Mouse (Mus musculus) neural tube, embryonic 13.5 days (tissue): ENCODE results near the gene Tmem59l. TPM values are rescaled to one million over a fixed set of nuclear protein-coding genes. Genes with fewer than 3 reads are reported as not detected.

Experiments
- ATAC-seq: fragments of 200-750 bp; cut with Nextera tagmentation; 2 replicates; pipeline ENCODE4 v1.8.0; 2017; ENCODE audit warnings: low read depth, mild to moderate bottlenecking, moderate TSS enrichment, moderate library complexity
- H3K27ac ChIP-seq: fragments of 300-500 bp; sonication (generic); replicated peaks from 2 replicates; pipeline ENCODE4 v1.5.1; 2015; ENCODE audit warnings: moderate library complexity, mild to moderate bottlenecking, inconsistent platforms
- H3K27me3 ChIP-seq: fragments of 300-500 bp; sonication (generic); 2 replicates; pipeline ENCODE4 v1.6.1; 2015; ENCODE audit warnings: mild to moderate bottlenecking, inconsistent platforms
- H3K36me3 ChIP-seq: fragments of 300-500 bp; sonication (generic); 2 replicates; pipeline ENCODE4 v1.6.1; 2015; ENCODE audit warnings: mild to moderate bottlenecking, inconsistent platforms
- H3K4me1 ChIP-seq: fragments of 300-500 bp; sonication (generic); replicated peaks from 2 replicates; pipeline ENCODE4 v1.6.1; 2015; ENCODE audit warnings: inconsistent platforms
- H3K4me2 ChIP-seq: fragments of 300-500 bp; sonication (generic); 2 replicates; pipeline ENCODE4 v1.6.1; 2015; ENCODE audit warnings: inconsistent platforms, mild to moderate bottlenecking, moderate library complexity
- H3K4me3 ChIP-seq: fragments of 300-500 bp; sonication (generic); 2 replicates; pipeline ENCODE4 v1.5.1; 2015; ENCODE audit warnings: mild to moderate bottlenecking, inconsistent platforms
- H3K9ac ChIP-seq: fragments of 300-500 bp; sonication (generic); 2 replicates; pipeline ENCODE4 v1.6.1; 2015; ENCODE audit warnings: moderate library complexity, mild to moderate bottlenecking, inconsistent platforms
- H3K9me3 ChIP-seq: fragments of 300-500 bp; sonication (generic); 2 replicates; pipeline ENCODE4 v1.6.1; 2016; ENCODE audit warnings: inconsistent platforms
- WGBS: fragments of 180-500 bp; shearing (Covaris S2); methylation state at CpG from one replicate; pipeline ENCODE4 v1.1.7; 2015; 5-methylcytosine and 5-hydroxymethylcytosine counted together
- polyA plus RNA-seq: library from polyadenylated mRNA; unstranded; fragments of >200 nt; fragmentation: Nextera tagmentation; extraction: Ambion mirVana; gene quantifications from 2 replicates; pipeline ENCODE4 v1.2.1, GENCODE M21; 2015

Gene Tmem59l
- polyA plus RNA-seq, 1 experiment from 2014 or later, result 89.7 TPM

DNA sequence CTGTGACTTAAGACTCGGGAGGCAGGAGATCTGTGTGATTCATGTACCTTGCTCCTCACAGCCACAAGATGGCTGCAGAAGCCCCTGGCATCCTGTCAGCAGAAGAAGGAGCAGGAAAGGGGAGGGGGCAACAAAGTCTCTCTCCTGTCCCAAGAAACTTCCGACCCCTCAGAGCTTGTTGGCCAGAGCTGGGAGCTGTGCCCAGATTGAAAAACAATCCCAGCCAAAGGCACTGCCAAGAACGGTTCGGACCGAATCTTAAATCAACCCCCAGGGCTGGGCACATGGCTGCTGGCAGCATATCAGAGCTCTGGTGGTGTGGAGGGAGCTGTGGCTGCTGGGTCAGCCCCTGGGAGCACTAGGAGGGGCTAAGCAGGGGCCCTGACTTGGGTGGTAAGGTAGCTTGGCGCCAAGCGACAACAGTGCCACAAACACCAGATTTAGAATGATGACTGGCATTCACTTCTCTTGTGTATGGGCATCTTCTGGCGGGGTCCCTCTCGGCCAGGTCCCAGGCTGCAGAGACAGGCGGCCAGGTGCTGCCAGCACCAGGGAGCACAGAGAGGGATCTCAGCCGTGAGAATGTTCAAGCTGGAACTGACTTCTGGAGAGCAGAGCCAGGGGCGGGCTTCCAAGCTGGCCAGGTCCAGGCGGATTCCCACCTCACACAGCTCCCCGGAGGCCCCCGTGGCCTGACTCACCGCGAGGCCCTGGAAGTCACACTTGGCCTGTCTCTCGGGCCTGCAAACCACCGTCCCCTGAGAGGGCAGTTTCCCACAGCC is 39.3 kb downstream of the Tmem59l start:
- Histone ChIP-seq H3K36me3 (peaks cover 34% of the 10 kb centered on the region), H3K4me1 (0 out of 2 replicates have a peak, but pooled peaks cover 6% of the 10 kb centered on the region), H3K27ac (no peak overlapping the region), H3K4me3 (no peak overlapping the region), H3K4me2 (no peak overlapping the region), H3K27me3 (peaks cover 9% of the 10 kb centered on the region; the same call in 1 of the 2 replicates), H3K9me3 (no peaks in the 10 kb centered on the region), H3K9ac (no peak overlapping the region)
- ATAC-seq, result peak; percentile 76
- 71% methylated on average over 19 of the region's 19 CpGs for WGBS

DNA sequence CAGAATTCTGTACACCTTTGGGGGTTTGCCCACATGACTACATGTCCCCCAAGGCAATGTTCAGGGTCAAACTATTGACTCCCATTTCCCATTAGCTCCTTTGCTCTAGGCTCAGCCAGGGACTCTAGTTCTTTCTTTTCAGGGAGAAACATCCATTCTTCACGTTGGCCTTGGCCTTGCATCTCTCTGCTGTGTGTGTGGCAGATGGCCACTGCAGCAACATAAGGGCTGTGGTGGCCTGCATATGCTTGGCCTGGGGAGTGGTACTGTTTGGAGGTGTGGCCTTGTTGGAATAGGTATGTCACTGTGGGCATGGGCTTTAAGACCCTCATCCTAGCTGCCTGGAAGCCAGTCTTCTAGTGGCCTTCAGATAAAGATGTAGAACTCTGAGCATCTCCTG is 41.2 kb downstream of the Tmem59l start:
- Histone ChIP-seq H3K27ac (no peak overlapping the region), H3K9ac (no peak overlapping the region), H3K36me3 (peaks cover 16% of the 10 kb centered on the region), H3K4me1 (0 out of 2 replicates have a peak, but pooled peaks cover 6% of the 10 kb centered on the region), H3K9me3 (no peaks in the 10 kb centered on the region), H3K27me3 (peaks cover 5% of the 10 kb centered on the region; the same call in 1 of the 2 replicates), H3K4me3 (no peak overlapping the region), H3K4me2 (no peak overlapping the region)
- ATAC-seq, result no peak
- 59% methylated on average over 1 of the region's 1 CpGs for WGBS

DNA sequence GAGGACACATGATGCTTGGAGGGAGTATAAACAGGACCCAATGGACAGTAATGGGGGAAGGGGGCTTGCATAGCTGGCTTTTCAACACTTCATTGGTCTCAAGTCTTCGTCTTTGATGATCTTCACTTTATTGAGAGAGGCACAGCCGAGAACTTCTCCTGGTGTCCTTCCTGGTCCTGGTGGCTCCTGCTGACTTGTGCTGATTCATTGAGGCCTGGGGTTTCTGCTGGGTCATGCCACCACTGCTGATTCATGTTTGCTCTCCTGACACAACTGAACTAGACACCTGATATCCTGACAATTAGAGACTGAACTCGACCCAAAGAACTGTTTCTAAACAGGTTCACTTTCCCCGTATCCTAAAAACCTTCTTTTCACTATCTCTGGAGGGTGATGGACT is 43.8 kb downstream of the Tmem59l start:
- Histone ChIP-seq H3K4me1 (peaks cover 21% of the 10 kb centered on the region), H3K9me3 (no peaks in the 10 kb centered on the region), H3K4me2 (no peak overlapping the region), H3K9ac (no peak overlapping the region), H3K27ac (no peak overlapping the region), H3K4me3 (no peak overlapping the region), H3K27me3 (peaks cover 5% of the 10 kb centered on the region; the same call in 1 of the 2 replicates), H3K36me3 (no peaks in the 10 kb centered on the region)
- 87% methylated on average over 4 of the region's 4 CpGs for WGBS
- no peak for ATAC-seq

DNA sequence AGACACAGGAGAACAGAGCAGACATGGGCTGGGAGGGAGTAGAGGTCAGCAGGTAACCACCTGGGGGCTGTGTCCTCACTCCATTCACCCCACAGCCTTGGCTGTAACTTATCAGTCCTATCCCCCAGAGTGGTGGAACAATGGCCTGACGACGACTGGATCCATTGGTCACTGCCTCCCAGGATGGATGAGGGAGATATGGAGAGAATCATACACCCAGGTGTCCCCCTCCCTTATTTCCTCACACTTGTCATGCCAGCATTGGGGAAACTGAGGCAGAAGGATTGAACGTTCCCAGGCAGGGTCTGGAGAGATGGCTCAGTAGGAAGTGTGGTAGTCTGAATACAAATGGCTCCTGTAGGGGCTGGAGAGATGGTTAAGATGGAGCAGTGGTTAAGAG is 45.6 kb downstream of the Tmem59l start:
- H3K27ac ChIP-seq, result no peak overlapping the region
- no peak overlapping the region for H3K4me2 ChIP-seq
- peaks cover 2% of the 10 kb centered on the region; the same call in 1 of the 2 replicates for H3K27me3 ChIP-seq
- H3K9me3 ChIP-seq, result no peaks in the 10 kb centered on the region
- ATAC-seq, result no peak
- no peaks in the 10 kb centered on the region for H3K36me3 ChIP-seq
- H3K4me1 ChIP-seq, result peaks cover 29% of the 10 kb centered on the region
- no peak overlapping the region for H3K9ac ChIP-seq
- 76% methylated on average over 3 of the region's 3 CpGs for WGBS
- no peak overlapping the region for H3K4me3 ChIP-seq

DNA sequence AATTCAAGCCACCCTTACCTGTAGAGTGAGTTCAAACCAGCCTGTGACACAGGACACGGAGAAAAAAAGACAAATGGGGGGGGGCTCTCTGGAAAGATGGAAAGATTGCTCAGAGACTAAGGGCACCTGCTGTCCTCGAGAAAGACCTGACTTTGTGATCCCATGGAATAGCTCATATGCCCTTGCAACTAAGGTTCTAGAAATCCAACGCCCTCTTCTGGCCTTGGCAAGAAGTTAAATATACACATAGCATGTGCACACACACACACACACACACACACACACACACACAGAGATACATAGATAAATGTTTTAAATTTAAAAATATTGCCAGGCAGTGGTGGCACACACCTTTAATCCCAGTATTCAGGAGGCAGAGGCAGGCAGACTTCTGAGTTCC is 46.9 kb downstream of the Tmem59l start:
- Histone ChIP-seq H3K27ac (no peak overlapping the region; the same call in 1 of the 2 replicates), H3K27me3 (no peaks in the 10 kb centered on the region; the same call in 1 of the 2 replicates), H3K4me2 (peak overlapping the region; percentile 69), H3K4me3 (peak overlapping the region; percentile 65), H3K4me1 (peaks cover 29% of the 10 kb centered on the region), H3K9me3 (no peaks in the 10 kb centered on the region), H3K9ac (peak overlapping the region; percentile 74), H3K36me3 (no peaks in the 10 kb centered on the region)
- WGBS, result 49% methylated on average over 3 of the region's 3 CpGs
- no peak for ATAC-seq

DNA sequence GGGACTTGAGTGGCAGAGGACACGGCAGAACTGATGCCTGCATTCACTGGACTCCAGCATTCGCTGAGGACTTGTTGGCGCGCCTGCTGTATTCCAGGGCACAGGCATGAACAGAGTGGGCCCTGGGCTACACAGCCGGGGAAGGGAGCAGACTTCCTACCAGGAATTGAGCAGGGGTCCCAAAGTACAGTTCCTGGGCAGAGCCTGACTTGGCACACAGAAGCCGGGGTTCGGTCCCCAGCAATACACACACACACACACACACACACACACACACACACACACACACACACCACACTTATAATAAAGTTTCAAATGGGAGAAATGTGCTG is 47.3 kb downstream of the Tmem59l start:
- Histone ChIP-seq H3K9ac (peak overlapping the region; percentile 74), H3K9me3 (no peaks in the 10 kb centered on the region), H3K4me3 (peak overlapping the region; percentile 65), H3K4me1 (peaks cover 29% of the 10 kb centered on the region), H3K36me3 (no peaks in the 10 kb centered on the region), H3K27me3 (no peaks in the 10 kb centered on the region; the same call in 1 of the 2 replicates), H3K27ac (peak overlapping the region; percentile 80), H3K4me2 (peak overlapping the region; percentile 69)
- ATAC-seq, result peak; percentile 80
- WGBS, result 7% methylated on average over 7 of the region's 7 CpGs

DNA sequence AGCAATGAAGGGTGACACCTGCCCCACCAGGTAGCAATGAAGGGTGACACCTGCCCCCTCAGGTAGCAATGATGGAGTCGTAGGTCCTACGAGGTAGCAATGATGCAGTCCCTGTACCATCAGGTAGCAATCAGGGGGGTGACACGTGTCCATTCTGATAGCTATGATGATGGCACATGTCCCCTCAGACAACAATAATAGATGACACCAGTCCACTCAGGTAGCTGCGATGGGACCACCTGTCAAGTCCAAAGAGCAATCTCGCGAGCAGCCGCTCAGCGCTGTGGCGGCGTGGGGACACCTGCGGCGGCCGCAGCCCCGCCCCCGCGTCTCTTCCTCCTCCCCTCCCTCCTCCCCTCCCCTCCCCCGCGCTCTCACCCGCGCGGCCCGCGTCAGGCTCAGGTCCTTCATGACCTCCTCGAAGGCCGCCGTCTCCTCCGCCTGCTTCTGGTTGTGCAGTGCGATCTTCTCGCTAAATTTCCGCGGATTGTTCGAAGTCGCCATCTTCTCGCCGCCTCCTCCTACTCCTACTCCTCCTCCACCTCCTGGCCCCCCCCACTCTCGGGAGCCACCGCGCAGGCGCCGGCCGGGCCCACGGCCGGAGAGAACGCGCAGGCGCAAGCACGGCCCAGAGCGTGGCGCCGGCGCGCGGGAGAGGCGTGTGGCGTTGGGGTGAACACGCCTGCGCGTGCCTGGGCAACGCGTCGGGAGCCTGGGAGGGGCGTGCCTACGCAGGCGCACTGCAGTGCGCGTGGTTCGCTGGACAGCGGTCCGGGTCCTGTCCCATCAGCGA is 47.9 kb downstream of the Tmem59l start, which contains the start of gene Crtc1:
TSS of gene Crtc1 (minus strand) at position 525 of the 793 bp plus-strand sequence.
- H3K4me1 ChIP-seq, result peaks cover 29% of the 10 kb centered on the region
- H3K27ac ChIP-seq, result peak within 1 kb of the TSS; percentile 86
- peak within 1 kb of the TSS; percentile 65 for H3K4me3 ChIP-seq
- WGBS, result under 1% methylated on average over 70 of the region's 70 CpGs
- H3K27me3 ChIP-seq, result no peaks in the 10 kb centered on the region; the same call in 1 of the 2 replicates
- peak; percentile 98 for ATAC-seq
- H3K9ac ChIP-seq, result peak within 1 kb of the TSS; percentile 79
- H3K36me3 ChIP-seq, result no peaks in the 10 kb centered on the region
- H3K9me3 ChIP-seq, result no peaks in the 10 kb centered on the region
- H3K4me2 ChIP-seq, result peak within 1 kb of the TSS; percentile 90

DNA sequence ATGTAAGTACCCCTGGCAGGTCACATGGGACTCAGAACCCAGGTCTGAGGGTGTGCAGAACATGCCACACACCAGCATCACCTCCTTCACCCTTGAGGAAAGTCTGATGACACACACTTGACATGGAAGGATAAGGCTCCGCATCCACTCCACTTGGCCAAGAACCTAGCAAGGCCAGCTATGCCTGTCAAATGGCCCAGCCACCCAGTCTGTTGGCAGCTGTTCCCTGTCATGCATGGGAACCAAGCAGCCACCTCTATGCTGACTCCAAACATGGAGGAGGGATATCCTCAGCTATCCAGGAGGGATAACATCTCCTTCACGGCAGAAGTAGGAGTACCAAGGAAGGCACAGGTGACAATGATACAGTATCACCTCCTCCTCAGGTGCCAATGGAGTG is 48.7 kb downstream of the Tmem59l start:
- H3K9ac ChIP-seq, result peak overlapping the region; percentile 79
- H3K4me2 ChIP-seq, result peak overlapping the region; percentile 90
- no peak overlapping the region for H3K27ac ChIP-seq
- H3K4me1 ChIP-seq, result peaks cover 29% of the 10 kb centered on the region
- no peaks in the 10 kb centered on the region for H3K9me3 ChIP-seq
- no peaks in the 10 kb centered on the region; the same call in 1 of the 2 replicates for H3K27me3 ChIP-seq
- 94% methylated on average over 2 of the region's 2 CpGs for WGBS
- no peak for ATAC-seq
- H3K36me3 ChIP-seq, result no peaks in the 10 kb centered on the region
- peak overlapping the region; percentile 65 for H3K4me3 ChIP-seq

DNA sequence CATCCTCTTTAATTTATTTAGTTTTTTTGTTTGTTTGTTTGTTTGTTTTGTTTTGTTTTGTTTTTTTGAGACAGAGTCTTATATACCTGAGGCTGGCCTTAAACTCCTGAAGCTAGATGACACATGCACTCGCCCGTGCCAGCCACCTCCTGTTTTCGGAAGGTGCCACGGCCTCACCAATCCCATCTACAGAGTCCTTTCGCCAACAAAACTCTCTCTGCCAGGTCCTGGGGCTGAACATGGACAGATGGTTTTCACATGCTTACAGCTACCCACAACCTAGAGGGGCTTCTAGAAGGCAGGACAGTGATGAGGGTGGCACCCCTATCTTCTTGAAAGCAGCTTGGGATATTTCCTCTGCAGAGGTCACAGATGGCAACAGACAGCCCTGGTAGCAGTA is 52.0 kb downstream of the Tmem59l start:
- peaks cover 26% of the 10 kb centered on the region for H3K4me1 ChIP-seq
- no peak for ATAC-seq
- H3K4me3 ChIP-seq, result no peak overlapping the region
- H3K9me3 ChIP-seq, result no peaks in the 10 kb centered on the region
- H3K4me2 ChIP-seq, result no peak overlapping the region
- no peaks in the 10 kb centered on the region for H3K27me3 ChIP-seq
- H3K9ac ChIP-seq, result no peak overlapping the region
- no peak overlapping the region for H3K27ac ChIP-seq
- no peaks in the 10 kb centered on the region for H3K36me3 ChIP-seq
- WGBS, result 91% methylated on average over 5 of the region's 5 CpGs

Other genes starting within 250 kb of the Tmem59l start
- gene Homer3, start 204.5 kb downstream of the Tmem59l start, polyA plus RNA-seq, result 49.6 and 52.1 TPM in 2 replicates
- gene Ddx49, start 184.9 kb downstream of the Tmem59l start, polyA plus RNA-seq, result 41.9 and 51.9 TPM in 2 replicates
- 271 and 278 TPM in 2 replicates for gene Cope, start 184.8 kb downstream of the Tmem59l start, polyA plus RNA-seq
- gene Cers1, start 171.6 kb downstream of the Tmem59l start, polyA plus RNA-seq, result 23.3 and 26.2 TPM in 2 replicates
- gene Gdf1, start 157.5 kb downstream of the Tmem59l start, polyA plus RNA-seq, result 2.4 and 3.3 TPM in 2 replicates
- gene Upf1, start 134.1 kb downstream of the Tmem59l start, polyA plus RNA-seq, result 16.3 and 17.3 TPM in 2 replicates
- gene Comp, start 113.8 kb downstream of the Tmem59l start, polyA plus RNA-seq, result 0.55 and 1.8 TPM in 2 replicates
- 33.7 and 35.9 TPM in 2 replicates for gene Crtc1, start 47.8 kb downstream of the Tmem59l start, polyA plus RNA-seq
- gene Klhl26, start 10.4 kb downstream of the Tmem59l start, polyA plus RNA-seq, result 25.6 and 27.6 TPM in 2 replicates
- gene Crlf1, start 5.8 kb upstream of the Tmem59l start, polyA plus RNA-seq, result 3.6 and 4.6 TPM in 2 replicates
- gene Rex1bd, start 19.4 kb upstream of the Tmem59l start, polyA plus RNA-seq, result 143 and 153 TPM in 2 replicates
- gene Uba52, start 23.4 kb upstream of the Tmem59l start, polyA plus RNA-seq, result 787 and 800 TPM in 2 replicates
- 347 and 358 TPM in 2 replicates for gene Fkbp8, start 40.4 kb upstream of the Tmem59l start, polyA plus RNA-seq
- gene Kxd1, start 40.6 kb upstream of the Tmem59l start, polyA plus RNA-seq, result 46.7 and 46.9 TPM in 2 replicates
- gene Ell, start 52.1 kb upstream of the Tmem59l start, polyA plus RNA-seq, result 15.6 and 16.5 TPM in 2 replicates
- gene Isyna1, start 107.0 kb upstream of the Tmem59l start, polyA plus RNA-seq, result 113 and 115 TPM in 2 replicates
- 117 and 141 TPM in 2 replicates for gene Ssbp4, start 121.5 kb upstream of the Tmem59l start, polyA plus RNA-seq
- 1.5 and 1.8 TPM in 2 replicates for gene Lrrc25, start 128.8 kb upstream of the Tmem59l start, polyA plus RNA-seq
- not detected in 2 replicates for gene Gdf15, start 145.1 kb upstream of the Tmem59l start, polyA plus RNA-seq
- gene Pgpep1, start 173.0 kb upstream of the Tmem59l start, polyA plus RNA-seq, result 102 and 108 TPM in 2 replicates
- gene Lsm4, start 185.9 kb upstream of the Tmem59l start, polyA plus RNA-seq, result 214 and 215 TPM in 2 replicates
- 108 and 112 TPM in 2 replicates for gene Jund, start 211.6 kb upstream of the Tmem59l start, polyA plus RNA-seq
- 0.08 and 0.17 TPM in 2 replicates for gene Iqcn, start 216.1 kb upstream of the Tmem59l start, polyA plus RNA-seq
- gene Gm3336, start 231.2 kb upstream of the Tmem59l start, polyA plus RNA-seq, result not detected in 2 replicates
- gene Pde4c, start 236.4 kb upstream of the Tmem59l start, polyA plus RNA-seq, result 0.18 and 0.26 TPM in 2 replicates